Mouse (Mus musculus): ENCODE measurements at regions not wholly inside any gene's neighbourhood (a gene's known extent, or its start where the extent isn't known, plus 50 kb on each side); places are given as distances from the start of the nearest gene placed in this dataset.

DNA sequence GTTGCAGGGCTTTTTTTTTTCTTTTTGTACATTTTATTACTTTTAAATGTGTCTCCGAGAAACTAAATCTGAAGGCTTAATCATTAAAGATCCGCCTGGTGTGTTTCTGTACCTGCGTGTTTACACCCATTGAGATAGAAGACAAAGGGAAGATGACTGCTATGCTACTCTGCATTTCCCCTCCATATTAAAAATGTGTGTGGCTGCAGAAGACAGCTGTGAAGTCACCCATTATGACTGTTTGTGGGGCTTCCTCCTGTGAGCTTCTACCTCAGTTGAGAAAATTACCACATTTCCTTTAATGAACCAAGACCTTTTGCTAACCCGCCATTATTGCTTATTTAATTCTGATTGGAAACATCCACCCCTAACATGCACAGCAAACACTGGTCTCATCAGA is 602.9 kb upstream of the Tle4 start:
- DNase-seq (ENCODE audit: low spot score), result no peak
- Histone ChIP-seq H3K4me1 (replicated peaks; ENCODE audit: control insufficient read depth, insufficient read depth) (no peaks in the 10 kb centered on the region), H3K4me2 (replicated peaks; ENCODE audit: low read depth) (no peak overlapping the region), H3K4me3 (ENCODE audit: low read depth, low read length) (no peak overlapping the region), H3K9me3 (ENCODE audit: control insufficient read depth, low read length) (no peaks in the 10 kb centered on the region), H3K27ac (replicated peaks) (no peak overlapping the region), H3K36me3 (ENCODE audit: control insufficient read depth, insufficient read depth, low read length) (no peaks in the 10 kb centered on the region), H3K27me3 (ENCODE audit: control insufficient read depth, insufficient read depth, low read length) (no peaks in the 10 kb centered on the region), H3K9ac (ENCODE audit: low read length) (no peak overlapping the region)
- no peak for ATAC-seq (ENCODE audit: low FRiP score, low TSS enrichment)
- no peak for TF ChIP-seq CTCF (IDR thresholded peaks at IDR 0.05; ENCODE audit: low read depth)
- TF ChIP-seq EP300 (optimal IDR thresholded peaks at IDR 0.05), result no peak
- WGBS, result 74% methylated on average over 4 of the region's 4 CpGs

GRCm38 (mm10) chr19:15200361-15200760 is 602.5 kb upstream of the Tle4 start:
- no peak overlapping the region for H3K4me2 ChIP-seq (replicated peaks; ENCODE audit: low read depth)
- no peaks in the 10 kb centered on the region for H3K9me3 ChIP-seq (ENCODE audit: control insufficient read depth, low read length)
- 47% methylated on average over 2 of the region's 2 CpGs for WGBS
- TF ChIP-seq CTCF (IDR thresholded peaks at IDR 0.05; ENCODE audit: low read depth) (no peak), EP300 (optimal IDR thresholded peaks at IDR 0.05) (no peak)
- no peak overlapping the region for H3K27ac ChIP-seq (replicated peaks)
- no peaks in the 10 kb centered on the region for H3K4me1 ChIP-seq (replicated peaks; ENCODE audit: control insufficient read depth, insufficient read depth)
- H3K27me3 ChIP-seq (ENCODE audit: control insufficient read depth, insufficient read depth, low read length), result no peaks in the 10 kb centered on the region
- H3K9ac ChIP-seq (ENCODE audit: low read length), result no peak overlapping the region
- DNase-seq (ENCODE audit: low spot score) (no peak), ATAC-seq (ENCODE audit: low FRiP score, low TSS enrichment) (no peak)
- H3K36me3 ChIP-seq (ENCODE audit: control insufficient read depth, insufficient read depth, low read length), result no peaks in the 10 kb centered on the region
- H3K4me3 ChIP-seq (ENCODE audit: low read depth, low read length), result no peak overlapping the region

GRCm38 (mm10) chr19:15199692-15200091 is 601.8 kb upstream of the Tle4 start:
- no peak overlapping the region for H3K4me3 ChIP-seq (ENCODE audit: low read depth, low read length)
- H3K9ac ChIP-seq (ENCODE audit: low read length), result no peak overlapping the region
- H3K4me2 ChIP-seq (replicated peaks; ENCODE audit: low read depth), result no peak overlapping the region
- TF ChIP-seq EP300 (optimal IDR thresholded peaks at IDR 0.05) (no peak), CTCF (IDR thresholded peaks at IDR 0.05; ENCODE audit: low read depth) (no peak)
- no peaks in the 10 kb centered on the region for H3K27me3 ChIP-seq (ENCODE audit: control insufficient read depth, insufficient read depth, low read length)
- 63% methylated on average over 1 of the region's 1 CpGs for WGBS
- ATAC-seq (ENCODE audit: low FRiP score, low TSS enrichment) (no peak), DNase-seq (ENCODE audit: low spot score) (no peak)
- H3K36me3 ChIP-seq (ENCODE audit: control insufficient read depth, insufficient read depth, low read length), result no peaks in the 10 kb centered on the region
- H3K27ac ChIP-seq (replicated peaks), result no peak overlapping the region
- no peaks in the 10 kb centered on the region for H3K9me3 ChIP-seq (ENCODE audit: control insufficient read depth, low read length)
- no peaks in the 10 kb centered on the region for H3K4me1 ChIP-seq (replicated peaks; ENCODE audit: control insufficient read depth, insufficient read depth)

- H3K4me2 ChIP-seq (replicated peaks; ENCODE audit: low read depth), result no peak overlapping the region
- TF ChIP-seq CTCF (IDR thresholded peaks at IDR 0.05; ENCODE audit: low read depth) (no peak), EP300 (optimal IDR thresholded peaks at IDR 0.05) (no peak)
- no peaks in the 10 kb centered on the region for H3K9me3 ChIP-seq (ENCODE audit: control insufficient read depth, low read length)
- ATAC-seq (ENCODE audit: low FRiP score, low TSS enrichment) (no peak), DNase-seq (ENCODE audit: low spot score) (no peak)
- no peaks in the 10 kb centered on the region for H3K36me3 ChIP-seq (ENCODE audit: control insufficient read depth, insufficient read depth, low read length)
- no peaks in the 10 kb centered on the region for H3K27me3 ChIP-seq (ENCODE audit: control insufficient read depth, insufficient read depth, low read length)
- H3K9ac ChIP-seq (ENCODE audit: low read length), result no peak overlapping the region
- no peak overlapping the region for H3K4me3 ChIP-seq (ENCODE audit: low read depth, low read length)
- H3K27ac ChIP-seq (replicated peaks), result no peak overlapping the region
- no peaks in the 10 kb centered on the region for H3K4me1 ChIP-seq (replicated peaks; ENCODE audit: control insufficient read depth, insufficient read depth)
Measured at GRCm38 (mm10) chr19:15175221-15175620, 577.4 kb upstream of the Tle4 start.

DNA sequence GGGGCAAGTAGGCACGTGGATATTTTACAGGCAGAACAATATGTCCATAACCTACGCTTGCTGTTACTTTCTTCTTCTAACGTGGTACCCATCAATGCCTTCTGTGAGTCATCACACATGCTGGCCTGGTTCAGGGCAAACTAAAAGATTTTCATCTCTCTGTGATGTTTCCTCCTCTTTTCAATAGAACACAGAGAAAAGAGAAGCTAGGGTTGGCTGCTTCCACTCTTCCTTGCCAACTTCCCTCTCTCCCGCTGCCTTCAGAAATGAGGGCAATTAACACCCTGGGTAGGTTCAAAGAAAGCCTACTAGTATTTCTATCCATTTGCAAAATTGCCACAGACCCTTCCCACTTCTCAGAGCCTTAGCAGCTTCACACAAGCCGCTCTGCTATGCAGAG is 575.5 kb upstream of the Tle4 start:
- Histone ChIP-seq H3K4me2 (replicated peaks; ENCODE audit: low read depth) (no peak overlapping the region), H3K27me3 (ENCODE audit: control insufficient read depth, insufficient read depth, low read length) (no peaks in the 10 kb centered on the region), H3K4me3 (ENCODE audit: low read depth, low read length) (no peak overlapping the region), H3K9me3 (ENCODE audit: control insufficient read depth, low read length) (no peaks in the 10 kb centered on the region), H3K27ac (replicated peaks) (no peak overlapping the region), H3K36me3 (ENCODE audit: control insufficient read depth, insufficient read depth, low read length) (no peaks in the 10 kb centered on the region), H3K9ac (ENCODE audit: low read length) (no peak overlapping the region), H3K4me1 (replicated peaks; ENCODE audit: control insufficient read depth, insufficient read depth) (no peaks in the 10 kb centered on the region)
- DNase-seq (ENCODE audit: low spot score) (no peak), ATAC-seq (ENCODE audit: low FRiP score, low TSS enrichment) (no peak)
- 46% methylated on average over 5 of the region's 5 CpGs for WGBS
- no peak for TF ChIP-seq CTCF (IDR thresholded peaks at IDR 0.05; ENCODE audit: low read depth)
- no peak for TF ChIP-seq EP300 (optimal IDR thresholded peaks at IDR 0.05)

DNA sequence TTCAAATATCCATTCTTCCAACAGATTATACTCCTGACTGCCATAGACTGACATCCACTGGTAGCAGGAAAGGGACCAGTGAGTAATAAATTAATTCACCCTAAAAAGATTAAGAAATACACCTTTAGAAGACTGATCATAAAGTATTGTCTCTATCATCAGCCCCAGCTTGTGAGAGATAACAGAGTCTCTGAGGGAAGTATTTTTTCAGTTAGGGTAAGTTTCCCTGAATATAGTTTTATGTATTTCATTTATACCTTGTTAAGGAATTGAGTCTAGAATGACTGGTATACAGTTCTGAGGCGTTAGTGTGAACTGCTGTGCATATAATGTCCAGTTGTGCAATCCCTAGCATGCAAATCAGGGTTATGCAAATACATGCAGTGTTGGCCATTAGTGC is 569.3 kb upstream of the Tle4 start:
- Histone ChIP-seq H3K27ac (replicated peaks) (no peak overlapping the region), H3K4me1 (replicated peaks; ENCODE audit: control insufficient read depth, insufficient read depth) (no peaks in the 10 kb centered on the region), H3K4me3 (ENCODE audit: low read depth, low read length) (no peak overlapping the region), H3K9me3 (ENCODE audit: control insufficient read depth, low read length) (no peaks in the 10 kb centered on the region), H3K36me3 (ENCODE audit: control insufficient read depth, insufficient read depth, low read length) (no peaks in the 10 kb centered on the region), H3K27me3 (ENCODE audit: control insufficient read depth, insufficient read depth, low read length) (no peaks in the 10 kb centered on the region), H3K9ac (ENCODE audit: low read length) (no peak overlapping the region), H3K4me2 (replicated peaks; ENCODE audit: low read depth) (no peak overlapping the region)
- WGBS, result 78% methylated on average over 1 of the region's 1 CpGs
- TF ChIP-seq CTCF (IDR thresholded peaks at IDR 0.05; ENCODE audit: low read depth) (no peak), EP300 (optimal IDR thresholded peaks at IDR 0.05) (no peak)
- no peak for DNase-seq (ENCODE audit: low spot score)
- ATAC-seq (ENCODE audit: low FRiP score, low TSS enrichment), result no peak

Measured in stomach, postnatal 0 days (tissue).